Comparison of ENCODE assay signal across 9 mouse cellular contexts in the genomic region with DNA sequence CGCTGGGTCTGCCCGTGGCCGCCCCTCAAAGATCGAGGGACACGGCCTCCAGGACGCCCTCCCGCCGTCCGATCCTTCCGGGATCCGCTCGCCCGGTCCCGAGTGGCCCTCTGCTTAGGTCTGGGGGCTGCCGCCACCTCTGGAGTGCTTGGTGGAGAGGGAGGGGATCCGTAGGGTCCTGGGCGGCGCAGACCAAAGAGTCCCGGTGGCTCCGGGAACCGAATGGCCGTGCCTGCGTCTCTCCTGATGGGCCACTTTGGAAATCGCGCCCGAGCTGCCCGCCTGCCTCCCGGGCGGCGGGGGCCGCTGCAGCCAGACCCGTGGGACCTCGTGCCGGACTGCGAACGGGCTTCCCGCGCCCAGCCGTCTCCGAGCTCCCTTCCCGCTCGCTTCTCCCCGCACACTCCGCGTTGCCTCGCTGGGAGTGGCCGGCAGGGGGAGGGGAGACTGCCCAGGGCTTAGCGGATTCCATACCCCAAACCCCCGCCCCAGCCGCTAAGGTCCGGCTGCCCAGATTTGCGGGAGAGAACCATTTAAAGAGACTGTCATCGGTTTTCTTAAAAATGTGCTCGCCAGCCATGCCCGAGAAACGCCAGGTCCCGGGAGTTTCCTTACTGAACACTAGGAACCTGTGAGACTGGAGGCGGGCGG. TPM values are rescaled to one million over a fixed set of nuclear protein-coding genes. Genes with fewer than 3 reads are reported as not detected.
DNase-seq lines count a peak whose midpoint lies in the region; ATAC-seq lines count a peak whose summit lies in the region.
"Had no signal": no experiment of that assay in that cellular context is flagged by ENCODE, and none has a peak within 500 bp of the region (broad histone marks: within the 10 kb centered on the region; RNA-seq: fewer than 3 reads in every experiment).

No protein-coding gene starts in this region.

- intact Hi-C loops in heart, postnatal 14 days (cut with DNase I) = no loop called here

- no peaks in the 10 kb centered on the region for H3K9me3 ChIP-seq in limb, embryonic 15.5 days
- H3K9me3 ChIP-seq in neural tube, embryonic 15.5 days (replicated peaks) = no peaks in the 10 kb centered on the region

- 22% methylated on average over 48 of the region's 59 CpGs for WGBS in limb, embryonic 15.5 days
- WGBS in neural tube, embryonic 15.5 days = 24% methylated on average over 52 of the region's 59 CpGs

- no peaks in the 10 kb centered on the region for H3K36me3 ChIP-seq in limb, embryonic 15.5 days
- H3K36me3 ChIP-seq in neural tube, embryonic 15.5 days = no peaks in the 10 kb centered on the region

- 0 out of 2 replicates have a peak overlapping the region, but pooled peaks have one; percentile 47 for H3K27ac ChIP-seq in limb, embryonic 15.5 days
- no peak overlapping the region for H3K27ac ChIP-seq in neural tube, embryonic 15.5 days (replicated peaks)

- peak overlapping the region; percentile 47; the same call in 1 of the 2 replicates for H3K9ac ChIP-seq in limb, embryonic 15.5 days
- peak overlapping the region; percentile 34; the same call in 1 of the 2 replicates for H3K9ac ChIP-seq in neural tube, embryonic 15.5 days (replicated peaks)

- DNase-seq in CD4-positive, CD25-positive, alpha-beta regulatory T cell, adult 2 months (ENCODE audit: low read depth, low spot score) = peak; percentile 0
- peak; percentile 21 to 62 for DNase-seq in urinary bladder, postnatal 4 days (ENCODE audit: low spot score in 2 of 2)
- DNase-seq in urinary bladder, adult 2 months (ENCODE audit: low spot score) = no peak
- peak; percentile 11 to 16 for DNase-seq in heart, postnatal 14 days
- no peak for DNase-seq in c-Kit-positive CD71-positive TER-119-positive erythroid progenitor cells, embryonic 14.5 days (ENCODE audit: low spot score)

- ATAC-seq in CD4-positive, CD25-positive, alpha-beta regulatory T cell, adult 4 months = no peak
- ATAC-seq in limb, embryonic 15.5 days (ENCODE audit: insufficient number of reproducible peaks, low FRiP score, low TSS enrichment, low read depth) = no peak
- peak; percentile 50; the same call in 1 of the 2 replicates for ATAC-seq in neural tube, embryonic 15.5 days (ENCODE audit: low FRiP score)

- H3K4me3 ChIP-seq in limb, embryonic 15.5 days = peak overlapping the region; percentile 52
- peak overlapping the region; percentile 45 for H3K4me3 ChIP-seq in neural tube, embryonic 15.5 days (replicated peaks)
- H3K4me3 ChIP-seq: erythroblast, embryonic 14.5 days had no signal

- peaks cover 3% of the 10 kb centered on the region; the same call in 1 of the 2 replicates for H3K4me1 ChIP-seq in limb, embryonic 15.5 days
- H3K4me1 ChIP-seq in neural tube, embryonic 15.5 days = peaks cover 4% of the 10 kb centered on the region; the same call in 1 of the 2 replicates

- H3K27me3 ChIP-seq in limb, embryonic 15.5 days = peaks cover 69% of the 10 kb centered on the region
- peaks cover 79% of the 10 kb centered on the region for H3K27me3 ChIP-seq in neural tube, embryonic 15.5 days (replicated peaks)

- peak overlapping the region; percentile 75 for H3K4me2 ChIP-seq in limb, embryonic 15.5 days
- peak overlapping the region; percentile 77 for H3K4me2 ChIP-seq in neural tube, embryonic 15.5 days

RNA-seq across cellular contexts. Expression of a gene that starts 0.8 kb away (rescaled TPM):
- polyA plus RNA-seq in CD4-positive, CD25-positive, alpha-beta regulatory T cell, adult 4 months (2017; shearing (Covaris generic)) = 1 to 10 TPM; 1.4 to 2.2 TPM
- polyA plus RNA-seq in urinary bladder, adult 2 months (2012; rRNA removed) = 6.4 and 8.8 TPM in 2 replicates
- 1 to 10 TPM; 6.2 to 7.8 TPM for total RNA-seq in heart, postnatal 14 days (2021)
- 10.5 and 11.4 TPM in 2 replicates for polyA plus RNA-seq in limb, embryonic 15.5 days (2015; fragmentation: Nextera tagmentation; extraction: Ambion mirVana)
- polyA plus RNA-seq in neural tube, embryonic 15.5 days (2015; fragmentation: Nextera tagmentation; extraction: Ambion mirVana) = 4.7 and 5.9 TPM in 2 replicates
- polyA plus RNA-seq: erythroblast, embryonic 14.5 days had no signal

RNA-seq across cellular contexts. Expression of a gene that starts 55.6 kb away (rescaled TPM):
- 1 to 10 TPM in 1 of 2 experiments, not detected in 1; 2.6 TPM for polyA plus RNA-seq in CD4-positive, CD25-positive, alpha-beta regulatory T cell, adult 4 months (2017; shearing (Covaris generic))
- polyA plus RNA-seq in urinary bladder, adult 2 months (2012; rRNA removed) = 0.10 and 0.12 TPM in 2 replicates
- total RNA-seq in heart, postnatal 14 days (2021) = not detected
- polyA plus RNA-seq in limb, embryonic 15.5 days (2015; fragmentation: Nextera tagmentation; extraction: Ambion mirVana) = 0.09 and 0.21 TPM in 2 replicates
- polyA plus RNA-seq in neural tube, embryonic 15.5 days (2015; fragmentation: Nextera tagmentation; extraction: Ambion mirVana) = 0.27 TPM in 1 of 2 replicates, not detected in the other
- polyA plus RNA-seq: erythroblast, embryonic 14.5 days had no signal

RNA-seq across cellular contexts. Expression of a gene that starts 55.8 kb away (rescaled TPM):
- polyA plus RNA-seq in CD4-positive, CD25-positive, alpha-beta regulatory T cell, adult 4 months (2017; shearing (Covaris generic)) = 1 to 10 TPM in 1 of 2 experiments, not detected in 1; 1.4 TPM
- 0.28 TPM in 2 replicates for polyA plus RNA-seq in urinary bladder, adult 2 months (2012; rRNA removed)
- total RNA-seq in heart, postnatal 14 days (2021) = not detected
- polyA plus RNA-seq in limb, embryonic 15.5 days (2015; fragmentation: Nextera tagmentation; extraction: Ambion mirVana) = 0.08 and 0.19 TPM in 2 replicates
- 0.32 TPM in 1 of 2 replicates, not detected in the other for polyA plus RNA-seq in neural tube, embryonic 15.5 days (2015; fragmentation: Nextera tagmentation; extraction: Ambion mirVana)
- polyA plus RNA-seq: erythroblast, embryonic 14.5 days had no signal

Comparison
In these comparisons a context has a peak if more than half of its experiments do, and no peak if none do; other contexts are left out.
1. DNase-seq: peak in CD4-positive, CD25-positive, alpha-beta regulatory T cell, adult 2 months (single experiment), urinary bladder, postnatal 4 days (2 of 2) and heart, postnatal 14 days (2 of 2); none in urinary bladder, adult 2 months (single experiment) and c-Kit-positive CD71-positive TER-119-positive erythroid progenitor cells, embryonic 14.5 days (single experiment).